Mouse (Mus musculus): ENCODE data around the gene Skint5.

Gene Skint5

DNA sequence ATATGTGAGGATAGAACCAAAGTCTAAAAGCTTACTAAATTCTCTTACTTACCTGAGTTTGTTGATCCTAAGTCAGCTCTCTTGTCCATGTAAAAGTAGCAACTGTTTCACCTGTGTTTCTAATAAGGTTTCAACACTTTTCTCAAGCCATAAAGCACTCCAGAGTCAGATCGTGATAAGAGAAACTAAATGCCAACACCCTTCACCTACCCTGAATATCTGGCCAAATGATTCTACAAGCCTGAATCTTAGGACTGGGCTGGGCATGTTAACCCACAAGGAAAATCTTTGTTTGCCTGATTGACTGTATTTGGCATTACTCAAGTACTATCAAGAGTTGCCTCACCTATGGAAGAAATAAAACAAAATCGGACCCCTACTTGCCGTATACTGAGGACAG, at the start of gene Skint5:
TSS of gene Skint5 (minus strand) at position 101 of the 400 bp plus-strand sequence.
- DNase-seq (ENCODE audit: low read depth, low spot score) = no peak

DNA sequence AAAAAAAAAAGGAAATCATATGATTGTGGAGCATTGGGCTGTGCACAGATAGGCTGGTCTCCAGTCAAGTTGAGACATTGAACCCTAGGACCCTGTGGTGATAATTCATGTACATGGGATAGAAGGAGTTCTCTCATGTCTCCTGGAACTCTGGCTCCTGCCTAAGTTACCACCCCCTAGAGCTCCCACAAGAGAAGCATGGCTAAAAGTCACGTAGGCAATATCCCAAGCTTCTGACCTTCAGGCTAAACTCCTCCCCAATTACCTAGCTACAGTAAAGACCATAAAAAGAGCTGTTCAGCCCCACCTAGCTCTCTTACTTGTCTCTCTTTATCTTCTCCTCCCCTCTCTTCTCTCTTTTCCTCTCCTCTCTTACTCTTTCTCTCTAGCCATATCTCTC, 42.0 kb downstream of the Skint5 start:
- no peak for DNase-seq (ENCODE audit: low read depth, low spot score)

DNA sequence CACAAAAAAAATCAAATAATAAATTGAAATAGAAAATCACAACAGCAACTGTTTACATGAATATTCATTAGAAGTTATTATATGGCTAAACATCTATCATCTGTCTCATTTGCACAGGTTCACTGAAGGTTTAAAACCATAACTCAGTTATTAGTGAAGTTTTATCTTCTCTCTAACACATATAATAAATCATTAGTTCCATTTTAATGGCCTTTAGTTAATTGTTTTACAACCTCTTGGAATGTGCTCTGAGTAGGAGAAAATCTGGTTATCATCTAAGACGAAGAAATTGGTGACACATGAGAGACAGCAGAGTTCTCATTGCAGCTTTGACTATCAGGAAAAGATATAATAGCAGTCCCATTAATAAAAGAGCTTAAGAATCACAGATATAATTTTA, 235.1 kb downstream of the Skint5 start:
- DNase-seq (ENCODE audit: low read depth, low spot score) = no peak

DNA sequence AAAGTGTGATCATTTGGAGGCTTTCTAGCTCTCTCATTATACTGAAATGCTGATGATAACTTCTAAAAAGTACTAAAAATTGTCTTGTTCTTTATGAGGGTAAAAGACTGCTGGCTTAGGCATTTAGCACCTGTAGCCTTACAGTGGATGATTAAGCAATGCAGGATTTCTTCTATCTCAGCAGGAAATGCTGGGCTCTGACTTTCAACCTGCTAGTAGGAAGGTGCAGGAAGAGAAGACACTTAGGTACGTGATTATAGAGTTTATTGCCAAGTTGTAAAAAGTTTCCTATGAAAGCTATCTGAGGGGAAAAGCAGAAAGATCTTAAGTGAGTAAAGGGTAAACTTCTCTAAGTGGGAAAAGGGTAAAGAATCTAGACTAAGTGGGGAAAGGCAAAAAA, 235.6 kb downstream of the Skint5 start:
- no peak for DNase-seq (ENCODE audit: low read depth, low spot score)

- DNase-seq (ENCODE audit: low read depth, low spot score) = peak; percentile 4
Observed at GRCm38 (mm10) chr4:113448230-113448629, 551.1 kb downstream of the Skint5 start.

All from A20 (cell line).